Mouse (Mus musculus) heart, postnatal 0 days (tissue): Measurements from ENCODE around the gene Methig1. TPM values are rescaled to one million over a fixed set of nuclear protein-coding genes. Genes with fewer than 3 reads are reported as not detected.
"Not testable (repeated sequence)": the region's sequence is repeated elsewhere in the genome, so short reads cannot be mapped to it uniquely, and the experiment has no call there.

Experiments
- ATAC-seq: fragments of 200-750 bp; cut with Nextera tagmentation; 2 replicates; pipeline ENCODE4 v1.8.0; 2017; ENCODE audit warnings: low read depth, moderate number of reproducible peaks, moderate library complexity; ENCODE audit not compliant: insufficient read depth
- DNase-seq: peaks from one replicate; pipeline ENCODE4 v3.0.0-alpha.2; 2016; ENCODE audit warnings: low spot score
- H3K27ac ChIP-seq: fragments of 300-500 bp; sonication (generic); 2 replicates; pipeline ENCODE4 v1.5.1; 2014; ENCODE audit warnings: low read depth, mild to moderate bottlenecking
- H3K27me3 ChIP-seq: fragments of 300-500 bp; sonication (generic); 2 replicates; pipeline ENCODE4 v1.6.1; 2014; ENCODE audit warnings: low read length, mixed read lengths; ENCODE audit not compliant: control insufficient read depth, insufficient read depth
- H3K36me3 ChIP-seq: fragments of 300-500 bp; sonication (generic); replicated peaks from 2 replicates; pipeline ENCODE4 v1.6.1; 2014; ENCODE audit warnings: low read length, mixed read lengths; ENCODE audit not compliant: control insufficient read depth, insufficient read depth
- H3K4me1 ChIP-seq: fragments of 300-500 bp; sonication (generic); 2 replicates; pipeline ENCODE4 v1.6.1; 2014; ENCODE audit warnings: antibody characterized with exemption; ENCODE audit not compliant: control insufficient read depth, insufficient read depth
- H3K4me2 ChIP-seq: fragments of 300-500 bp; sonication (generic); 2 replicates; pipeline ENCODE4 v1.6.1; 2014; ENCODE audit warnings: low read depth, mild to moderate bottlenecking, low read length, moderate library complexity
- H3K4me3 ChIP-seq: fragments of 300-500 bp; sonication (generic); 2 replicates; pipeline ENCODE4 v1.5.1; 2014; ENCODE audit warnings: low read depth, low read length
- H3K9ac ChIP-seq: fragments of 300-500 bp; sonication (generic); replicated peaks from 2 replicates; pipeline ENCODE4 v1.6.1; 2014; ENCODE audit warnings: low read depth, low read length, mixed read lengths
- H3K9me3 ChIP-seq: fragments of 300-500 bp; sonication (generic); replicated peaks from 2 replicates; pipeline ENCODE4 v1.6.1; 2016; ENCODE audit warnings: low read length; ENCODE audit not compliant: control insufficient read depth
- CTCF ChIP-seq: IDR thresholded peaks from 2 replicates; pipeline ENCODE4 v1.5.1; 2016; ENCODE audit warnings: antibody characterized with exemption, control low read depth, low read depth
- EP300 ChIP-seq: IDR thresholded peaks from 2 replicates; pipeline ENCODE4 v1.6.1; 2016; ENCODE audit warnings: antibody characterized with exemption, low read depth
- WGBS: fragments of 180-500 bp; shearing (Covaris S2); extraction: QIAGEN DNeasy Blood & Tissue Kit; methylation state at CpG from one replicate; pipeline ENCODE4 v1.1.7; 2014; 5-methylcytosine and 5-hydroxymethylcytosine counted together
- polyA plus RNA-seq: library from polyadenylated mRNA; unstranded; fragments of >200 nt; fragmentation: Nextera tagmentation; extraction: Ambion mirVana; gene quantifications from 2 replicates; pipeline ENCODE4 v1.2.1, GENCODE M21; 2015
- total RNA-seq: library from RNA; depleted of rRNA; stranded (reverse); fragments of >200 nt; gene quantifications from 2 replicates; pipeline ENCODE4 v1.2.3, GENCODE M21; 2014; ENCODE audit warnings: low replicate concordance

Gene Methig1
- total and polyA plus RNA-seq, 2 experiments from 2014 or later = not detected

GRCm38 (mm10) chr15:100364242-100364641, 11.3 kb downstream of the Methig1 start, which contains the start of gene Higd1c:
Higd1c (plus strand) TSS chr15:100364542.
- Histone ChIP-seq H3K27ac (no peak within 1 kb of the TSS), H3K27me3 (no peaks in the 10 kb centered on the region), H3K4me1 (no peaks in the 10 kb centered on the region), H3K9me3 (0 out of 2 replicates have a peak, but pooled peaks cover 3% of the 10 kb centered on the region), H3K4me3 (no peak within 1 kb of the TSS), H3K4me2 (no peak within 1 kb of the TSS), H3K9ac (no peak within 1 kb of the TSS), H3K36me3 (no peaks in the 10 kb centered on the region)
- DNase-seq = no peak
- 63% methylated on average over 7 of the region's 7 CpGs for WGBS
- ATAC-seq = no peak
- no peak for TF ChIP-seq EP300
- TF ChIP-seq CTCF = no peak

GRCm38 (mm10) chr15:100365967-100366366, 13.0 kb downstream of the Methig1 start:
- not testable (repeated sequence) for ATAC-seq, H3K9ac ChIP-seq, DNase-seq, H3K4me2 ChIP-seq, H3K27me3 ChIP-seq, H3K36me3 ChIP-seq, H3K9me3 ChIP-seq, H3K4me1 ChIP-seq, H3K4me3 ChIP-seq, H3K27ac ChIP-seq
- 87% methylated on average over 7 of the region's 9 CpGs for WGBS

GRCm38 (mm10) chr15:100367119-100367518, 14.2 kb downstream of the Methig1 start:
- H3K4me3 ChIP-seq = no peak overlapping the region
- WGBS = 83% methylated on average over 7 of the region's 7 CpGs
- no peak for ATAC-seq

GRCm38 (mm10) chr15:100375066-100375465, 22.1 kb downstream of the Methig1 start:
- 32% methylated on average over 5 of the region's 5 CpGs for WGBS
- no peak overlapping the region for H3K9ac ChIP-seq
- H3K27me3 ChIP-seq = no peaks in the 10 kb centered on the region
- no peaks in the 10 kb centered on the region for H3K36me3 ChIP-seq
- H3K27ac ChIP-seq = no peak overlapping the region
- ATAC-seq = no peak
- H3K4me3 ChIP-seq = no peak overlapping the region
- H3K4me1 ChIP-seq = no peaks in the 10 kb centered on the region
- peak; percentile 68 for TF ChIP-seq CTCF
- no peak for TF ChIP-seq EP300
- no peaks in the 10 kb centered on the region for H3K9me3 ChIP-seq
- DNase-seq = peak; percentile 44
- no peak overlapping the region for H3K4me2 ChIP-seq

More at GRCm38 (mm10) chr15:100367119-100367518, 14.2 kb downstream of the Methig1 start:
- Histone ChIP-seq H3K27me3 (no peaks in the 10 kb centered on the region), H3K9me3 (0 out of 2 replicates have a peak, but pooled peaks cover 3% of the 10 kb centered on the region), H3K9ac (no peak overlapping the region), H3K4me1 (no peaks in the 10 kb centered on the region), H3K4me2 (no peak overlapping the region), H3K27ac (no peak overlapping the region), H3K36me3 (no peaks in the 10 kb centered on the region)
- TF ChIP-seq CTCF (no peak), EP300 (no peak)
- no peak for DNase-seq

GRCm38 (mm10) chr15:100377847-100378505, 25.0 kb downstream of the Methig1 start:
- DNase-seq = not testable (repeated sequence)

GRCm38 (mm10) chr15:100379658-100380057, 26.7 kb downstream of the Methig1 start:
- H3K4me3 ChIP-seq = no peak overlapping the region
- TF ChIP-seq EP300 (no peak), CTCF (no peak)
- H3K4me1 ChIP-seq = no peaks in the 10 kb centered on the region
- no peak for DNase-seq
- 72% methylated on average over 8 of the region's 8 CpGs for WGBS
- ATAC-seq = no peak
- no peak overlapping the region for H3K9ac ChIP-seq
- H3K27me3 ChIP-seq = 0 out of 2 replicates have a peak, but pooled peaks cover 3% of the 10 kb centered on the region
- H3K4me2 ChIP-seq = no peak overlapping the region
- H3K9me3 ChIP-seq = no peaks in the 10 kb centered on the region
- no peaks in the 10 kb centered on the region for H3K36me3 ChIP-seq
- no peak overlapping the region for H3K27ac ChIP-seq

More at GRCm38 (mm10) chr15:100377847-100378505, 25.0 kb downstream of the Methig1 start:
- not testable (repeated sequence) for H3K36me3 ChIP-seq, H3K27ac ChIP-seq, H3K9me3 ChIP-seq, H3K27me3 ChIP-seq, H3K4me1 ChIP-seq, H3K9ac ChIP-seq, H3K4me3 ChIP-seq, H3K4me2 ChIP-seq
- peak; percentile 41 for ATAC-seq
- WGBS = 26% methylated on average over 3 of the region's 9 CpGs
